Mouse (Mus musculus) cerebellum, adult 11 months (tissue): ENCODE measurements around the gene Nsd1.
"Not testable (repeated sequence)": the region's sequence is repeated elsewhere in the genome, so short reads cannot be mapped to it uniquely, and the experiment has no call there.

ENCODE experiments used
- DNase-seq: peaks from one replicate; pipeline ENCODE4 v3.0.0; 2022

Gene Nsd1

DNA sequence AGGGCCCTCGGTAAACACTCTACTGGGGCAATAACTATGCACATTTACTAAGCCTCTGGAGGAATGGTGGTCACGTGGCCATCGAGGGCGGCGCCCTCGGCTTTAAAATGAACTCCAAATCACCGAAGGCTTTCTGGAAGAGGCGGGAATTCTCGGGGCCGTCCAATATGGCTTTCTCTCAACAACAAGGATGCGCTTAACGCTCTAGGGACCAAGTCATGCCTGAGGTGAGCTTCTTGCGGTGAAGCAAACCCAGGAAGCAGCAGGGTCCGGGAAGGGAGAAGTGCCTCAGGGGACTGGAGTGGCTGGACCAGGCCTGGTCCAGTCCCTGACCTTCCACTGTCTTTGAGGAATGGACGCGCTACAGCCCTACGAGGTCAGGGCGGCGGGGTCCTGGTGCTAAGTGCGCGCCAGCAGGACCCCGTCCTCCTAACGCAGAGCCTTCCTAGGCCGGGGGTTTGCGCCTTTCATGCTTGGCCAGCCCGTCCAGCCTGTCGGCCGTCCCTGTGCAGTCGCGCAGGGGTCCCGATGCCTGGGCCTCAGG, at the start of gene Nsd1:
Nsd1 (plus strand) TSS at position 134 of the 544 bp plus-strand sequence.
- peak; percentile 34 for DNase-seq

DNA sequence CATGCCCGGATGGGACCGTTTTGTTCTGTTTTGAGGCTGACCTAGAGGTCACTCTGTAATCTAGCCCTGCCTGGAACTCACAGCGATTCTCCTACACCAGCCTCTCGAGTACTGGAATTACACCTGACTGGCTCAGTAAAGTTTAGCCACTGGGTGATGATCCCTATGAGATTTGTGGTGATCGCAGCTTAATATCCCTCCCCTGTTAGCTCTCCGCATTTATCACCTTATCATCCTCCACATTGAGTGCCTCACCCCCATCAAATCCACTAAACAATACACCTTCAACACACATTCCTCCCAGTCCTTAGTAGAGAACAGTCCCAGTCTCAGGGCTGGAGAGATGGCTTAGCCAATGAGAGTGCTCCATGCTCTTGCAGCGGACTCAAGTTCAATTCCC, 47.2 kb upstream of the Nsd1 start:
- no peak for DNase-seq

DNA sequence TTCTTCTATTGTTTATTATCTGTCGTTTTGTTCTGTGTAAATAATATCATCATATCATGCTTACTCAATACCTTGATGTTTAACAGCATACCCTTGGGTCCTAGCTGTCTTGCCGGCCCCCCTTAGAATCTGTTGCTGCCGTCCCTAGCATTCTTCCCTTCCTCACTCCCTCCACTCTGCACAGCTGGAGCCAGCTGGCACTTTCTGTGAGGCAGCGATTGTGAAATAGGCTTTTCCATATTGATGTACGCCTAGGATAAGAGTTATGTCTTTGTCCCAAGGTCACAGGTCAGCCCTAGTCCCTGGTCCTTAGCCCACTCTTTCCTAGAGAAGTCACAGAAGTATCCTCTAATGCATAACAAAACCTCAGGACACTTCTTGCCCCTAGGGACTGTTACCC, 46.0 kb upstream of the Nsd1 start:
- no peak for DNase-seq

DNA sequence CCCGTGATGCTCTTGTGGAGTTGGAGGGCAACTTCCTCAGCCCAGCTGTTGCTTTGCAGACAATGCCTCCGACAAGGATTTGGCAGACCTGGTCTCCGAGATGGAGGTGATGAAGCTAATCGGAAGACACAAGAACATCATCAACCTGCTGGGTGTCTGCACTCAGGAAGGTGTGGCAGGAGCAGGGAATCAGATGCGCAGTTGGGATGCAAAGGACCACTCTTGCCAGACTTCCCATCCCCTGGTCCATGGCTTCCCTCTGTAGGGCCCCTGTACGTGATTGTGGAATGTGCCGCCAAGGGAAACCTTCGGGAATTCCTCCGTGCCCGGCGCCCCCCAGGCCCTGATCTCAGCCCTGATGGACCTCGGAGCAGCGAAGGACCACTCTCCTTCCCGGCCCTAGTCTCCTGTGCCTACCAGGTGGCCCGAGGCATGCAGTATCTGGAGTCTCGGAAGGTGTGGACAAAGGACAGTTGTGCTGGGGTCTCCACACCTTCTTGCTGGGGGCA, 43.7 kb upstream of the Nsd1 start:
- DNase-seq: no peak

DNA sequence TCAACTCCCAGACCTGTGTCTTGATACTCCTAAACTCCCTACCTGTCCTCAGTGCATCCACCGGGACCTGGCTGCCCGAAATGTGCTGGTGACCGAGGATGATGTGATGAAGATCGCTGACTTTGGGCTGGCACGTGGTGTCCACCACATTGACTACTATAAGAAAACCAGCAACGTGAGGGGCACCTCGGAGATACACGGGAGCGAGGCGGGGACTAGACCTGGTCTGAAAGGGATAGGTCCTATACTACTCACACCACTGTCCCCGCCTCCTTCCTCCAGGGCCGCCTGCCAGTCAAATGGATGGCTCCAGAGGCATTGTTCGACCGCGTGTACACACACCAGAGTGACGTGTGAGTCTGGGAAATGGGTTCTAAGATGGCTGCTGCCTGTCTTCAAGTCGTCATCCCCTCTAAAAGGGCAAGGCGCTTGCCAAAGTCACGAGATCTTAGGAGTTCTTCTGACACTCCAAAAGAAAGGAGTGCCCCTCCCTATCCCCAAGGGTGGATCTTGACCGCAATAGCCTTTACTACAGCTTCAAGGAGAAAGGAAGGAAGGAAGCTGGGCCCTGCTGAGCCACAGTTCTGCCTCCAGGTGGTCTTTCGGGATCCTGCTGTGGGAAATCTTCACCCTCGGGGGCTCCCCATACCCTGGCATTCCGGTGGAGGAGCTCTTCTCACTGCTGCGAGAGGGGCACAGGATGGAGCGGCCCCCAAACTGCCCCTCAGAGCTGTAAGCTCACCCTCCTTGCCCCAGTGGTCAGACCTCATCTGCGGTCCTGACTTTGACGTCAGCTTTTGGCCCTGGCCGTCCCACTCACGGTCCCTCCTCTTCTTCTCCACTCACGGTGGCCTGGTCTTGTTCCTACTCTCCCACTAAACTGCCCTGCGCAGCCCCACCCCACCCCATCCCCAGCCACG, 42.5 kb upstream of the Nsd1 start:
- DNase-seq: no peak

DNA sequence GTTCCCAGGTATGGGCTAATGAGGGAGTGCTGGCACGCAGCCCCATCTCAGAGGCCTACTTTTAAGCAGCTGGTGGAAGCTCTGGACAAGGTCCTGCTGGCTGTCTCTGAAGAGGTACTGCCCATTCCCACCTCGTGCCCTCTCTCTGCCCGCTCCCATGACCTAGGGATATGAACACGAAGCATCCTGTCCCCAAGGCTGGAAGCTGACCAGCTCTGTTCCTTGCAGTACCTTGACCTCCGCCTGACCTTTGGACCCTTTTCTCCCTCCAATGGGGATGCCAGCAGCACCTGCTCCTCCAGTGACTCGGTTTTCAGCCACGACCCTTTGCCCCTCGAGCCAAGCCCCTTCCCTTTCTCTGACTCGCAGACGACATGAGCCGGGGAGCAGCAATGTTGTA, 41.8 kb upstream of the Nsd1 start:
- no peak for DNase-seq

DNA sequence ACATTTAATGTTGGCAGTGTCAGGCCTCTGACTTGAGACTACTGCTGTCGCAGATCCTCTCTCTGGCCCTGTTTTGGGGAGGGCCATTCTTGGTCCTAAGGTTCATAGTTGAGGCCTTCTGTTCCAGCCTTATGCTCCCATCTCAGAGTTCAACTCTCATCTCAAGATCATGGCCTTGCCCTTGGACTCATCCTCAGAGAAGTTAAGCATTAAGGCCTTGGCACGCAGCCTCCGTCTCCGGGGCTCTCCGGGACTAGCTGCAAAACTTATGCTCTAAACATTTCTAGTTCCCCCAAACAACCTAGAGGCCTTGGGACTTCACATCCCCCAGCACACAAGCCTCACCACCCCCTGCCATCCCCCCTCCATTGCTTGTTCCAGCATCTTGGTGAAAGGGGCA, 41.3 kb upstream of the Nsd1 start:
- DNase-seq: no peak

DNA sequence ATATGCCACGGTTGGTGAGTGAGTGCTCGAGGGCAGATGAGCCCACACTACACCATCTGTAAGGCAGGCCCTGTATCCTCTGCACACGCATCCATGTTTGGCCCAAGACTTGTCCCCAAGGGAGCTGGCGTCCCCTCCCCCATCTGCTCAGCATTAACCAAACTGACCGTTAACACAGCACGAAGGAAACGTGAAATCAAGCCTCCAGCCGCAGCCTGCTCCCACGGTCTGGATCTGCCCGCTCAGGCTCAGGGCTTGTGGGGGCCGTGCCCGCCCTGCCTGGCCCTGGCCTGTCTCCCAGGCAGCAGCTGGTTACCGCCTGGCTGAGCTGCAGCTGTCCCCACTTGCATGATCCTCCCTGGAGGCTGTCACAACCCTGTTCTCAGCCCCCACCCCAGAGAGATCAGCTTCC, 40.6 kb upstream of the Nsd1 start:
- no peak for DNase-seq

DNA sequence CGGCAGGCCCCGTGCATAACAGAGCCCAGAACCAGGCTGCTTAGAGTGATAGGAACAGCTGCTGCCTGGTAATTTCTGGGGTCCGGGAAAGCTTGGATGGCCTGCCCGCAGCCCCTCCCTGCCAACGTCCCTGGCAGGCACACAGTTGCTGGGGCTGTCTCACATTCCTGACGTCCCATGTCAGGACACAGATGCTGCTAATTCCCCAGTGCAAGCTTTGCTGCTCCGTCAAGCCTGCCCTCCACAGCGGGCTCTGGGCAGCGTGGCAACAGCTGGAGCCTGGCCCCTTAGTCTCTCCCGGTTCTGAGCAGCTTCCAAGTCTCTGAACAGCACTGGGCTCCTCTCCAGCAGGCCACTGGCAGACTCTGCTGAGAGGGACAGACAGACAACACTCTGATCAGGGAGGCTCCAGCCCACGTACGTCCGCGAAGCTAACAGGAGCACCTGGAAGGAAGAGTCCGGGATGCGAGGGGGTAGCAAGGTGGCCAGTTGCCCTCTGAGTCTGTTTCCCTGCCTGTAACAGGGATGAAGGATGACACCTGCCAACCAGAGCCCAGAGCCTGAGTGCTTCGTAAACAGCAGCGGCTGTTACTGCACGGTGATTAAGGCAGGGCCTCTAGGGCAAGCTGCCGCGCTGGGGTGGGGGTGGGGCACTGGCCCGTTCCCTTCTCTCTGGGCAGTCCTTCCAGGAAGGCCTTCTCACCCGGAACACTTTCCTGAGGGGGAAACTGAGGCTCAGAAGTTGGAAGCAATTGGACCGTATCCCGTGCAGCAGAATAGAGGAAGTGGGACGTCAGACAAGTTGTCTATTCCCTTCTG, 37.9 kb upstream of the Nsd1 start:
- no peak for DNase-seq

DNA sequence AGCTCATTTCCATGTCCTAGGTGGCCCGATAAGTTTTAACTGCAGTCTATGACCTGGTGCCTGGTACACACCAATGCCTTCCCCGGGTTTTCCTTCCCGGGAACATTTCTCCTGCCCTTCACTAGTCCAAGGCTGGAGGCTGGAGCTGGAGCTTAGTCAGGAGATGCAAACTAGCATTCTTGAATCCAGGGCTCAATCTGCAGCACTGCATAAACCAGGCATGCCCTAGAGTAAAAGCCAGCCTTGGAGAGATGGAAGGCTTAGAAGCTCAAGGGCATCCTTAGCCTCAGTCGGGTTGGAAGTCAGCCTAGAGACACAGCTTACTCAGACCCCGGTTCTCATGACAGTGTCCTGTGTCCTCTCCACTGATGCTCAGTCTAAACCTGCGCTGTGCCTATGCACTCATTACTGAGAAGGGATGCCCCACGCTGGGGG, 37.2 kb upstream of the Nsd1 start:
- no peak for DNase-seq

DNA sequence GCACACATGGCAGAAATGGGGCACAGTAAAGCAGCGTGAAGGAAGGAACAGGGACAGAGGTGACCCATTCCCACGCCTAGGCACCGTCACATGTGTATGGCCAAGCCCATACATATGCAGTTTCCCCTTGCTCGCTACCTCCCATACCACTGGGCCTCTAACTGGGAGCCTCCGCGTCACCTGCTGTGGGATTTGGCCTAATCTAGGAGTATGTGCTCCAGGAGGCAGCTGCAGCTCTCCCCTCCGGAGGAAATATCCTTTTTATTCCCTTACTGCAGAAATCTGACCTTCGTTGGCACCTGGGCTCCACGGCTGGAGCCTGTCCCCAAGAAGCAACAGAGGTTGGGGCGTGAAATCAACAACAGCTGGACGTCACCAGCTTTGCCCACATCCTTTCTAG, 35.2 kb upstream of the Nsd1 start:
- DNase-seq: no peak

DNA sequence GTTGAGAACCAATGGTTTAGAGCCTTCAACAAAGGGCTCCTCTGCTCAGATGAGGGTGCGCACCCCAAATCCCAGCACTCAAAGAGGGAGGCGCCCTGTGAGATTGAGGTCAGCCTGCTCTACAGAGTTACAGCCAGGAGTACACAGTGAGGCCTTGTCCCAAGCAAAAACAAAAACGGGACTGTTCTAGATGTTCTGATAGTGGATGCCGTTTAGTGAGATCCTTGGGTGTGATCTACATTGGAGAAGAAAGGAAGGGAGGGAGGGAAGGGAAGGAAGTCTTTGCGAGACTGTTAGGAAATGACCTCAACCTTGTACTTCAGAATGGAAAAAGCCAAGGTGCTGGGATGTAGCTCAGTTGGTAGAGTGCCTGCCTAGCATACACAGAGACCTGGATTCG, 33.3 kb upstream of the Nsd1 start:
- DNase-seq: no peak

DNA sequence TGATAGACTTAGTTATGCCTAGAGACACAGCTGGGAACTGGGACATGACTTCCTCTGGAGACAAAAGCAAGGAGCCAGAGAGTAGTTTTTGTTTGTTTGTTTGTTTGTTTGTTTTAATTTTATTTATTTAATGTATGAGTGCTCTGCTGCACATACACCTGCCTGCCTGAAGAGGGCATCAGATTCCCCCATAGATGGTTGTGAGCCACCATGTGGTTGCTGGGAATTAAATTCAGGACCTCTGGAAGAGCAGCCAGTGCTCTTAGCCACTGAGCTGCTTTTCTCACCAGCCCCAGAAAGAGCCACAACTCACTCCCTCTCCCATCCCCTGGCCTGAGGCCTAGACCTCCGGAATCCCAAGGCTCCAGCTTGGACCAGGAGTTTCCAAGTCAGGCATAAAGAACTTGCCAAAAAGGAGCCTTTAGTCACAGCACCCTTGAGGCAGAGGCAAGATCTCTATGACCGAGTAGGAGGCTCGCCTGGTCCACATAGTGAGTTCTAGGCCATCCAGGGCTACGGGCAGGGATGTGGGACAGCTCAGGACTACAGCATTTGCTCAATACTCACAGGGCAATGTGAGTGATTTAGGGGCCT, 31.6 kb upstream of the Nsd1 start:
- DNase-seq: no peak

DNA sequence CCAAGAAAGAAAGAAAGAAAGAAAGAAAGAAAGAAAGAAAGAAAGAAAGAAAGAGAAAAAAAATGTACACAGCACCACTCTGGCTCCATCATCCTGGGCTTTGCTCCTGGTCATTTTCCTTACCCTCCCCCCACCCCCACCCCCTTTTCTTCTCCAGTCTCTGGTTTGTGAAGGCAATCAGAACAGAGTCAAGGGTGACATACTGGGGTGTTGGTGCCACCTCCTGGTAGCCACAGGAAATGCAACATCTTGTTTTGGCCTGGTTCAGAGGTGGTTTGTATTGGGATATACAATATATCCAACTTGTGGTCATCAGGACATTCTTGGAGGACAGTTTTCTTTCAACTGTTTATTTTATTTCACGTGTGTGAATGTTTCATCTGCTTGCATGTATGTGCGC, 31.0 kb upstream of the Nsd1 start:
- peak; percentile 64 for DNase-seq

DNA sequence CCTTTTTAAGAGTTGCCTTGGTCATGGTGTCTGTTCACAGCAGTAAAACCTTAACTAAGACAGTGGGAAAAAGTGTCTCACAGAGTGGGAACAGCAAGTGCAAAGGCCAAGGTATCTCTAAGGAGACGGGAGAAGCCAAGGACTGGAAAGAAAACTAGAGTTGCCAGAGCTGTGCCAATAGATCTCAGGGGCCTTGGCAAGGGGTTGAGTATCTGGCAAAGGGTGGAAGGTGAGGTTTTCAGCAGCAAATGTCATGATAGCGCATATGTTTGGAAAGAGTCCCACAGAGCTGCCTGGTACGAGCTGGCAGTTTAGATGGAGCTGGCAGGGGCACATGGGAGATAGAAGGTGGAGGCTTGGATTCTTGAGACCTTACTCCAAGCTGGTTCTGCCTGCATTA, 30.0 kb upstream of the Nsd1 start:
- DNase-seq: no peak

DNA sequence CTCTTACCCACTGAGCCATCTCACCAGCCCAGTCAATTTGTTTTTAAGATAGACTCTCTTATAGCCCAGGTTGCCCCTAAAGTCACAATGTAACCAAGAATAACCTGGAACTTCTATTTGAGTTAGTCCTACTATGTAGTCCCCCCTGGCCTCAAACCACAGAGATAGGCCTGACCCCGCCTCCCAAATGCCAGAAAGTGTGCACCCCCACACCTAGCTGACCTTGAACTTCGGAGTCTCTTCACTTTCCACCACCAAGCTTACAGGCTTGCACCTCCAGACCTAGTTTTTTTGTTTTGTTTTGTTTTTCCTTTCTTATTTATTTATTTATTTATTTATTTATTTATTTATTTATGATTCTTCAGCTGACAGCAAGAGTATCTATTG, 27.8 kb upstream of the Nsd1 start:
- DNase-seq: no peak

DNA sequence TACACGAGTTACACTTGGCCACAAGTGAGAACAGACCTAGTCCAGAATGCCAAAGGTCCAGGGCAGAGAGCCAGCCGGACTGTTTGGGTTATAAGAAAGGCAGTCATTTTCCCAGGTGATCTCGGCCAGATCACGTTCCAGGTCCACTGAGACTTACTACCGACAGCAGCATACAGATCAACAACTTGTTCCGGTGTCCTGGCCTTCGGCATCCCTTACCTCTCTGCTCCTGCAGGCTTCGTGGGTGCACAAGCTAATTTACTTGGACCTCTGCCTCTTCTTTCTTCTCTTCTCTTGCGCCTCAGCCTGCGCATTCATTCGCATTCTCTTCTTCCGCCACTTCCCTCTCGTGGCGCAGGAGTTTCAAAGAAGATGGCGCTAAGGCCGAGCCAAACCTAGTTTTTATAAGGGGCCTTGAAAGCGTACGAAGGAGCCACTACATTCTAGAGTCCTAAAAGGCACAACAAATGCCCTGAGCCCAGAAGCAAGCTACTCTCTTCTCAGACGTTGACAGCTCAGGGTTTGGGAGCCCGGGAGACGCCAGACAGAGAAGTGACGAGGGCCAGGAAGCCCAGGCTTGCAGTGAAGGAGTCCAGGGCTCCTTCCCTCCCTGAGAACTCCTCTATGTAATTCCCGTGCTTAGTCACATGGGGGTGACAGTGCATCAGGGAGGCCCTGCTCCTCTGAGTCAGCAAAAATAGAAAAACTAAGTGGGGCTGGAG, 27.2 kb upstream of the Nsd1 start:
- peak; percentile 61 for DNase-seq

DNA sequence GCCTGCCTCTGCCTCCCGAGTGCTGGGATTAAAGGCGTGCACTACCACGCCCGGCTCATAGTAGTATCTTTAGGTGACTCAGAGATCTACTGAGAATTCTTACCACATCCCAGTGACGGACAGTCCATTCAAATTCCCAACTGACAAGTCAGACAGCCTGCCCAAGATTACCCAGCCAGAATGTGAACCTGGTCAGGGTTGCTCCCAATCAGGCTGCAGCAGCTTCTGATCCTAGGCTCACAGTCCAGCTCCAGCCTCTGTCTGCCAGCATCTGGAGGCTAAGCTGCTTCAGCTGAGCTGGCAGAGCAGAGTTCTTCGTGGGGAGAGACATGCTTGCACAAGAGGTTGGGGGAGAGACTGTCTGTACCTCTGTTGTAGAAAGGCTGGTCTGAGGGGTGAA, 26.2 kb upstream of the Nsd1 start:
- DNase-seq: no peak

DNA sequence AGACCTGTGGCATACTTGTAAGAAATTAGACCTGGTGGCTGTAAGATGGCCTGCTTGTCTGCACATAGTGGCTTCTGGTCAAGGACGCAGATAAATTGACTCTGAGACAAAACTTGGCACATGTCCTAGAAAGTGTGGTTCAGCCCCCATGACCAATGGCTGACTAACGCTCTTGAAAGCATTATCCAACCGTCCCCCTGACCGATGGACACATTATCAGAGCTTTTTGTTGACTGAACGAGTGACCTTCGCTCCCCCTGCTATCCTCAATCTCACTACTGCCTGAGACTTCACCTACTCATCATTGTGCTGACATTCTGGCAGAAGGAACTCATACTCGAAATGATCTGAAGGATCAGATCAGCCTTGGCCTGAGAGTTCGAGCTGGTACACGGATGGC, 22.5 kb upstream of the Nsd1 start:
- DNase-seq: not testable (repeated sequence)

DNA sequence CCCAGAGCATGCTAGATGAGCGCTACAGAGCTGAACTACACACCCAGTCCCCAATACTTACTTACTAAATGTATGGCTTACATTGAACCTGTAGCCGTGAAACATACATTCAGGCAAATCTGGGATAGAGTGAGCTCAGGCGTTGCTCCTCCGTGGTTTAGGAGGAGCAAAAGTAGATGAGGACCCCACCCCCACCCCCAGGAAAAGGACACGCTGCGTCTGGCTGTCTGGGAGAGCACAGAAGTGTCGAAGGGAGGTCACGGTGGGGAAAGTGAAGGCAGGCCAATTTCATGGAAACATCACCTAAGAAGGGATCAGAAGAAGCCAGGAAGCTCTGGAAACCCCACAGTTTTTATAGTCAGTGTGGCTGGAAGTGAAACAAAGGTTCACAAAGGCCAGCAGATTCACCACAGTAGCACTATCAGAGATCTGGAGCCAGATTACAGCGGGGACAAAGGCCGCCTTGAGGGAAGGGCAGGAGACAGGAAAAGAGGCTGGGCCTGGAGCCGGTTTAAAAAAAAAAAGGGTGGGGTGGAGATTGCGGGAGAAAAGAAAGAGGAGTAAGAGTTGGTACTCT, 20.0 kb upstream of the Nsd1 start:
- DNase-seq: no peak

DNA sequence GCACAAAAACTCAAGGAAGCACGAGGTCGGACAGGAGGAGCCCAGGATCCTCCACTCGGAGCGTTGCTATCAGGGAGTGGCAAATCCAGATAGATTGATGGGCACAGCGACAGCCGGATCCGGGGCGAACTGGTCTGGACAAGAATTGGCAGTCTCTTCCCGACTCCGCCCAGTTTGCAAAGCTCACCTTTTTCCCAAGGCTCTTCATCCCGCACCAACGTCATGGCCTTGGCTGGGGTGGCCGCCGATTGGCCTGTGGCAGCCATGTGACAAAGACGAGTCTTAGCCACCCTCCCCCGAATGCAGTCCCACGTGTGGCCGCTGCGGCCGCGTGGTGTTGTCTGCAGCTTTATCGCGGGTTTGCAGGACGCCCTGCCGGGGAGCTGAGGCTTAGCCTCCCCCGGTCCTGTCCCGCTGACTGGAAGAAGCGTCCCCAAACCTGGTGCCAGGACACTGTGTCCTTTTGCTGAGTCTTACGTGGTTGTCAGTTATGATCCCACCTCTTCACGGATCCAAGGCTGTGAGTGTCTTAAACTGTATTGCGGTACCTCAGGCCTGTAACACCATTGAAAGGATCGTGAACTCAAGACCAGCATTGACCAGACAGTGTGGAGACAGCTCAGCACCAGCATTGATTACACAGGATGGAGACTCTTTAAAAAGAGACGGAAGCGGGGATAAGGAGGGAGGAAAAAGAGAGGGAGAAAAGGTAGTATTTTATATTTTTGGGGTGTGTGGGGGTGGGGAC, 19.3 kb upstream of the Nsd1 start:
- peak; percentile 94 for DNase-seq
